Mouse (Mus musculus): ENCODE measurements around the gene Zfp984.
"Not testable (repeated sequence)": the region's sequence is repeated elsewhere in the genome, so short reads cannot be mapped to it uniquely, and the experiment has no call there.

Gene Zfp984

DNA sequence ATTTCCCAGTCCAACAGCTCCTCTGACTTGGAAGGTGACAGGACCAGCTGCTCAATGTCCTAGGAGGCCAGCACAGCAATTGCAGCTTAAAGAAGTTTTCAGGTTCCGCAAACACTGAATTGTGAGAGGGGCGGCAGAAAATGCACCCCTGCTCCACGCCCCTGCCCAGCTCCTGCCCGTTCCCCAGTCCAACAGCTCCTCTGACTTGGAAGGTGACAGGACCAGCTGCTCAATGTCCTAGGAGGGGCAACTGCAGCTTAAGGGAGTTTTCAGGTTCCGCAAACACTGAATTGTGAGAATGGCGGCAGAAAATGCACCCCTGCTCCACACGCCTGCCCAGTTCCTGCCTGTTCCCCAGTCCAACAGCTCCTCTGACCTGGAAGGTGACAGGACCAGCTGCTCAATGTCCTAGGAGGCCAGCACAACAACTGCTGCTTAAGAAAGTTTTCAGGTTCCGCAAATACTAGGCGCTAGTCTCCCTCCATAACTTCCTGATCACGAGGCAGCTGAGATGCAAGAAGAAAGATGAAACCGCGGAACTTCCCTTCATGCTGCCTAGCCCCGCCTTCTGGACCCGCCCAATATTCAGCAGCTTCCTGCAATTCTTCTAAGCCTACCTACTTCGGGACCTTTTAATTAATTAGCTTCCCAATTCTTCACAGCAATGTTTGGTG lies at the start of gene Zfp984:
Zfp984 (minus strand) TSS at position 497 of the 674 bp plus-strand sequence.
- peak; percentile 37 for DNase-seq (ENCODE audit: low read depth)

DNA sequence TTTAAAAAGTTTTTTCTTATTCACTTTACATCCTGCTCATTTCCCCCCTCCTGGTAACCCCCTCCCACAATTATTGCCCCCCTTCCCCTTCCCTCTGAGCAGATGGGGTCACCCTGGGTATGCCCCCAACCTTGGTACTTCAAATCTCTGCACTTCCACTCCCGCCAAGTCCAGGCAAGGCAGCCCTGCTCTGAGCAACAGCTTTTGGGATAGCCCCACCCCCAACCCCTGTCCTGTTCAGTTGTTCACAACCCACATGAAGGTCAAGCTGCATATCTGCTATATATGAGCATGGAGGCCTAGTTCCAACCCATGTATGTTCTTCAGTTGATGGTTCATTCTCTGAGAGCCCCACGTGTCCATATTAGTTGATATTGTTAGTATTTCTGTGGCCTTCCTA lies 41.2 kb upstream of the Zfp984 start:
- DNase-seq (ENCODE audit: low read depth) = no peak

DNA sequence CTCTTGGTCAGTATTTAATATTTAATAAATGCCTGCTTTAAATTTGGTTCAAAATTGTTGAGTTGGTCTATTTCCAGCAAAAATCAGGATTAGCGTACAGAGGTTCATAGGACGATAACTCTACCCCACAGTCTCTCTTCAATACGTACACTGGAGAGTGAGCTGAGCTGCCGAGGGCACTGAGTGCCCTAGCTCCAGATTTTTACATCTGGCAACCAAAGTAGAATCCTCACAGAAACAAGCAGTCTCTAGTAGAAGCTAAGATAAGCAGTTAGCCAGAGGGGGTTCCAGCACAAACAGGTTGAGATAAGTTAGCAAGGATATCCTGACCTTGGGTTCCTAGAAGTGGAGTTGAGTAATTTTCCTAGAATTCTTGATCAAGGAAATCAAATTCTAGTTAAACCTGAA lies 39.0 kb upstream of the Zfp984 start:
- no peak for DNase-seq (ENCODE audit: low read depth)

DNA sequence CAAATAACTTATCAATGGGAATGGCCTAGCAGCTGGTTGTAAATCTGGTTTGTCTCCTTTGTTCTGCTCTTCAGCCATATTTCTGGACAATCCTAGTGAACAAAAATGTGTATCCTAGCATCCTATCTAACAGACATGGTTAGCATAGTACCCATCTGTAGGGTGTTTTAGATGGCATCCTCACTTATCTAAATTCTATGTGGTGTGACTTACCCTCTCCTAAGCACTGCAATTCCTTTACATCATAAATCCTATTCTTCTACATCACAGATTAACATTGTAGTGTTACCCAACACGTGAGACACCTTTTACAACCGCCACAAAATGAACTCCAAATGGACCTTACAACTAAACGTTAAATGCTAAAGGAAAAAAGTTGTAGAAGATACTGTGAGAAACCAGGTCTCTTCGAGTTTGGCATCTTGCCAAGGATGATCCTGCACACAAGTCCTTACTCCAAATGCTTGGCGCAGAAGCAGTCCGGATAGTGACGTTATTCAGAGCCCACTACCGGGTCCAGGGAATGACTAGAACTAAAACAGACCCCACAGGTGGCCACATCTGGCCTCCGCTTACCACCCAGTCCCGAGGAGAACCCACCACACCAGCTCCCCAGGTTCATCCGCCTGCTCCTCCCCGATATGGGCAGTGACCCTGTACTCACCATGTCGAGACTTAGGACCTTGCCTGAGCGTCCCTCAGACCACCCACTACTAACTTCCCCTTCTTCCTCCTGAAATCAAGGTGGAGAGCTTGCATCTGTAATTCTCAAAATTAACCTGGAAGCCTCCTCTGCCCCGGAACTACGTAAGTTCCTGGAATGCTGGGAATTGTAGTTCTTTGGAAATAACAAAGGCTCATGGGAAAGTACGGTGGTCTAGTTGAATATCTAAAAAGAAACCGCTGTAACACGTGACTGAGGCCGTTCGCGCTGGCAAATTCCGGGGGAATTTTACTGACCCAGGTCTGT lies 38.3 kb upstream of the Zfp984 start, which contains the start of gene Zfp933:
Zfp933 (minus strand) TSS at position 753 of the 970 bp plus-strand sequence.
- DNase-seq (ENCODE audit: low read depth) = peak; percentile 87

DNA sequence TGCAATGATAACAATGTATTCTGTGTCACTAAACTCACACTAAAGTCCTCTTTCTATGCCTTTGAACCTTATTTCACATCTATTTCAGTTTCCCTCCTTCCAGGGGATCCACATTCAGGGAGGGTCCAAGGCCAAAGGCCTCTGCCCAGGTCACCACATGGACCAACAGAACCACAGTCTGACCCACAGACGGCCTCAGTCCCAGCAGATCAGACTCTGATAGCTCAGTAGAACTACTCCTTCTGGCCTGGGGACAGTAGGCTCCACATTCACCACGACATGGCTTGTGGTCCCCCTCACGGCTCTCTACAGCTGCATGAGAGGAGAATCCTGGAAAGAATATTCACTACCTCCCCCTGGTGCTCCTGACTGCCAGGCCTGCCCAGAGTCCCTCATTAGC lies 33.3 kb upstream of the Zfp984 start:
- DNase-seq (ENCODE audit: low read depth) = no peak

DNA sequence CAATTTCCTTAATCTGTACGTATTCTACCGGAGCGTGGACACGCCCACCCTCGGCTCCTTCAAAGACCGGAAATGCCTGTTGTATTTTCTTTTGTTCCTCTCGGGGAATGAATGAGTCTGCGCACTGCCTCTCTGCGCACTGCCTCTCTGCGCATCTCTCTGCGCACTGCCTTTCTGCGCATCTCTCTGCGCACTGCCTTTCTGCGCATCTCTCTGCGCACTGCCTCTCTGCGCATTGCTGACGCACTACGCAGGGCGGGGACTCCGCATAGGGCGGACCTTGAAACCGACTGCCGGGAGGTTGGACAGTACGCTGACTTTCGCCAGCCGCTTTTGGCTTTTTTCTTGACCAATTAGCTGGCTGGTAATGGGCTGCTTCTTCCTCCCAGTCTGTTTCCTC lies 29.7 kb upstream of the Zfp984 start:
- not testable (repeated sequence) for DNase-seq (ENCODE audit: low read depth)

DNA sequence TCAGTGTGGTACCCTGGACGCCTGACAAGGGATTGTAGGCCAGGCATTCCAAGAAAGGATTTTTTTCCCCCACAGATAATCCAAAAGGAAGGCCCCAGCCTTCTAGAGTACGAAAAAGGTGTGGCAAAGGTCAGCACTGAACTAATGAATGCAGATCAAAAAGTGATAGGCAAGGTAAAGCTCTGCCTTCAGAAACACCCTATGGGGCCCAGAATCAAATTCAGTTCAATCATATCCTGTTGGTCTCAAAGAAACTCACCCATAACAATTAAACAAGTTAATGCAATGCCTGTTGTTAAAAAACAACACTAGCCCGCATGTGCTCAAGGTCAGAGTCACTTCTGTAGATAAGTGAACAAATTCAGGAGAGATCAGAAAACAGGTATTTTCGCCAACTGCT lies 14.8 kb upstream of the Zfp984 start:
- no peak for DNase-seq (ENCODE audit: low read depth)

DNA sequence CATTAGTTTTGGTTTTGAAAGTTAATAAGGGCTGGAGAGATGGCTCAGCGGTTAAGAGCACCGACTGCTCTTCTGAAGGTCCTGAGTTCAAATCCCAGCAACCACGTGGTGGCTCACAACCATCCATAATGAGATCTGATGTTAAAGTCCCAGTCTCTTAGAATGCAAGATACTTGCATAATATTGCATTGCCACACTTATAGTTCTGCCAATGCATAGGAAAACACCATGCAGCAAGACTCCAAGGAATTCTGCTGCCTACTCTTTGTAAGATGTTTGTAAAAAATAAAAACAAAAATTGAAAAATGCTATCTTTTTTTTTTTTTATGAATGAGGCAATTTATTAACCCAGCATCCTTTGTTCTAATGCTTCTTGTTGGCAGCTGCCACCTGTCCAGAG lies 11.8 kb upstream of the Zfp984 start:
- DNase-seq (ENCODE audit: low read depth) = not testable (repeated sequence)

DNA sequence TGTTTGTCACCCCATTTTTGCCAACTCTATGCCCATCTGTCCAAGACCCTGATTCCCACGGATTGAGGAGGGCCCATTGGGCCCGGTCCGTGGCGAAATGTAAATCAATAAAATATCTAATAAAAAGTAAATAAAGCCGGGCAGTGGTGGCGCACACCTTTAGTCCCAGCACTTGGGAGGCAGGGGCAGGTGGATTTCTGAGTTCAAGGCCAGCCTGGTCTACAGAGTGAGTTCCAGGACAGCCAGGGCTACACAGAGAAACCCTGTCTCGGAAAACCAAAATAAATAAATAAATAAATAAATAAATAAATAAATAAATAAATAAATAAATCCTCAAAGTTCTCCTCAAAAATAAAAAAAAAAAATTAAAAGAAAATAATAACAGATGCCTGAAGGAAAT lies 10.1 kb upstream of the Zfp984 start:
- not testable (repeated sequence) for DNase-seq (ENCODE audit: low read depth)

DNA sequence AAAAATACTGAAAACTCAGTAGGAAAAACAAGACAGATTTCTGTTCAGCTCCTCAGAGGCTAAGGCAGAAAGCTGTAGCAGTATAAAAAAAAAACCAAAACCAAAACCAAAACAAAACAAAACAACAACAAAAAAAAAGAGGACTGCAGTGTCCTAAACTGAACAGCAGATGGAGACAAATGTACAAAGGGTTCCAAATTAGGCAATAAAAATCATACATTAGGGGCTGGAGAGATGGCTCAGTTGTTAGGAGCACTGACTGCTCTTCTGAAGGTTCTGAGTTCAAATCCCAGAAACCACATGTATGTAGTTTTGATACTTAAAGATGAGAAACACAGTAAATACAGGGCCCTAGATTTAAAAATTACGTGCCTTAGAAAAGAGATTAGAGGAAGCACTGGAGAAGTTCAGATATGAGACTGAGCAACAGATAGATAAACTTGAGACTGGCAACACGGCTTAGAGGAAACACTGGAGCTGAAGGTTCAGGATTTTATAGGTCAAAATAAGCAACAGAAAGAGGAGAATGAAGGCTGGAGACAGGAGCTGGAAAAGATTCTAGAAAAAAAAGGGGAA lies 5.1 kb upstream of the Zfp984 start:
- DNase-seq (ENCODE audit: low read depth) = peak; percentile 56

DNA sequence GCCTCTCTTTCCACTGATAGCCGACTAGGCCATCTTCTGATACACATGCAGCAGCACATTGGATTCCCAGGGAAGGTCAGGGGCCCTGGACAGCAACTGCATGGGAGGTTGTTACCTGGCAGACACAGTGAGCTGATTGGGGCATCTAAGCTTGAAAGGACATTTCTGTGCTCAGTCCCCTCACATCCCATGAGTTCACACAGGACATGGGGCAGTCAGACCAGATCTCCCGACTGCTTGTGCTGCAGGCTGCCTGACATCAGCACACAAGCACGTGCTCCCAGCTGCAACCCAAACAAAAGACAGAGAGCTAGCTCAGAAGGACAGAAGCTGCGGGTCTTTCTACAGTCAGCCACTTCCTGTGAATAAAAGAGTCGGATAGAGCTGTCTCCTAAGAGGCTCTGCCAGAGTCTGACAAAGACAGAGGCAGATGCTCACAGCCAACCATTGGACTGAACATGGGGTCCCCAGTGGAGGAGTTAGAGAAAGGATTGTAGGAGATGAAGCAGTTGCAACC lies 3.7 kb upstream of the Zfp984 start:
- no peak for DNase-seq (ENCODE audit: low read depth)

DNA sequence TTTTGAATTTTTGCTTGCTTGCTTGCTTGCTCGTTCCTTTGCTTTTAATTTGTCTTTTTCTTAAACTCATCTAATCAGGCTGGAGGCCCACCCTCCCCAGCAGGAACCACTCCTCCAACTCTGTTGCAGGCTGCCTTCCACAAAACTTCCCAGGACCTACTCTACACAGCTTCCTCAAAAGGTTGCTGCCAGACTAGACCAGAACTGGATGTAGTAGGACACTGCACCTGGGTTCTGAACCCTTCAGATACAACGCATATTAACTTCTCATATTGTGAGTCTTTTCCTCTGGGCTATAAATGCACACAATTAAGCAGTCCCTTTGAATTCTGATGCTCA lies 347 bp upstream of the Zfp984 start:
- not testable (repeated sequence) for DNase-seq (ENCODE audit: low read depth)

DNA sequence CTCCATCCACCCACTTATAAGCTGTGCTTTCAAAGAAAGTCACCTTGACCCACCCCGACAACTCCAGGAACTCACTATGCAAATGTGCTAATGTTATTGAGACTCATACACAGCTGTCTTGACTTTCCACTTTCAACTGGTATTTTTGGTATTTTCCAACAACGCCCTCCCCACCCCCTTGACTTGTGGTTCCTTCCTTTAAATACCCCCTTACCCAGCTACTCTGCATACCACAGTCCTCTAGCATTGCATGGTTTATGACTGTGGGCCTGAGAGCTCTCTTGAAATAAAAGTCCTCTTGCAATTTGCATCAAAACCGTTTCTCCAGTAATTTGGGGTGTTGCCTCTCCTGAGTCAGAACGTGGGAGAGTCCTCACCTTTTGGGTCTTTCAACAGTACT lies 1.1 kb downstream of the Zfp984 start:
- peak; percentile 19 for DNase-seq (ENCODE audit: low read depth)

DNA sequence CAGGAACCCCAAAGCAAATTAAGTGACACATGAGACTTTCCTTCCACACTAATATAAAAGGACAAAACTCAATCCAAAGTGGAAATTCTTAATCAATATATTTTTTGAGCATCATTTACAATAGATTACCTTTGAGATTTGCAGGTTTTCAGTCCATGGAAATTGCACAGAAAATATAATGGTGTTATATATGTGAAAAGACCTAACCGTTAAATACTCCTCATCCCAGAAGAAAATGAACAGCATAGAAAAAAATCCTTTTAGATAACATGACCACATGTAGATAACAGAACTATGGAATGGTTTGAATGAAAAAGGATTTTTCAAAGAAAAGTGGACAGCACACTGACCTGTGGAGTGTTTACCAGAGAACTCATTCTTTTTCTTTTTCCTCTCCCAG lies 14.3 kb downstream of the Zfp984 start:
- DNase-seq (ENCODE audit: low read depth) = not testable (repeated sequence)

DNA sequence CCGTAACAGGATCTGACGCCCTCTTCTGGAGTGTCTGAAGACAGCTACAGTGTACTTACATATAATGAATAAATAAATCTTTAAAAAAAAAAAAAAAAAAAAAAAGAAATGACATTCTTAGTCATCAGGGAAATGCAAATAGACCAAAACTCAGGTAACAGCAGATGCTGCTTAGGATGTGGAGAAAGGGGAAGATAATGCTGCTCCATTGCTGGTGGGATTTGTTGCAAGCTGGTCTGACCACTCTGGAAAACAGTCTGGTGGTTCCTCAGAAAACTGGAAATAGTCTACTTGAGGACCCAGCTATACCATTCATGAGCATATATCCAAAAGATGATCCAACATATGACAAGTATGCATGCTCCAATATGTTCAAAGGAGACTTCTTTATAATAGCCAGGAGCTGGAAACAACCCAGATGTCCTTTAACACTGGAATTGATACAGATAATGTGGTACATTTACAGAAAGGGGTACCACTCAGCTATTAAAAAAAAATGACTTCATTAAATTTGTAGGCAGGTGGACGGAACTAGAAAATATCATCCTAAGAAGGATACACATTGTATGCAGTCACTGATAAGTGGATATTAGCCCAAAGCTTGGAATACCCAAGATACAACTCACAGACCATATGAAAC lies 15.4 kb downstream of the Zfp984 start:
- not testable (repeated sequence) for DNase-seq (ENCODE audit: low read depth)

DNA sequence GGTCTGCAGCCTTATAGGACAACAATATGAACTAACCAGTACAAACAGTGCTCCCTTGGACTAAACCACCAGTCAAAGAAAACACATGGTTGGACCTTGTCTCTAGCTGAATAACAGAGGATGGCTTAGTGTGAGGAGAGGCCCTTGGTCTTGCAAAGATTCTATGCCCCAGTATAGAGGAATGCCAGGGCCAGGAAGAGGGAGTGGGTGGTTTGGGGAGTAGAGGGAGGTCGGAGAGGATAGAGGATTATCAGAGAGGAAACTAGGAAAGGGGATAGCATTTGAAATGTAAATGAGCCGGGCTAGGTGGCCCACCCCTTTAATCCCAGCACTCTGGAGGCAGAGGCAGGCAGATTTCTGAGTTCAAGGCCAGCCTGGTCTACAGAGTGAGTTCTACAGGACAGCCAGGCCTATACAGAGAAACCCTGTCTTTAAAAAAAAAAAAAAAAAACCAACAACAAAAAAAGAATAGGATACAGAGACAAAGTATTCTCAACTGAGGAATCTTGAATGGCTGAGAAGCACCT lies 16.1 kb downstream of the Zfp984 start:
- not testable (repeated sequence) for DNase-seq (ENCODE audit: low read depth)

DNA sequence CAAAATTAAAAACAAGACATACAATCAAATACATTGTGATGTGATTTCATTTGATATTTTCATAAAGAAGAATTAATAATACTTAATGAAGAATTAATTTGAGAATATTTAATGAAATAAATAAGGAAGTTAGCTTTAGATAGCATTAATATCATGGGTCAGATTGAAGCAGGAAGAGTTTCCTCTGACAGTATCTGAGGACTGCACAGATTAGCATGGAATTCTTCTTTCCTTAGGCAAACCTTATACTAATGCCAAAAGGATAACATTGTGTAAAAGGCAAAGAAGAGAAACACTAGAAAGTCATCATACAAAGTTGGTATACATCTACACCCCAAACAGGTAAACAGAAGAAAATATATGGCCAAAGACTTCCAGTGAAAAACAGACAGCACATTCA lies 17.9 kb downstream of the Zfp984 start:
- DNase-seq (ENCODE audit: low read depth) = not testable (repeated sequence)

DNA sequence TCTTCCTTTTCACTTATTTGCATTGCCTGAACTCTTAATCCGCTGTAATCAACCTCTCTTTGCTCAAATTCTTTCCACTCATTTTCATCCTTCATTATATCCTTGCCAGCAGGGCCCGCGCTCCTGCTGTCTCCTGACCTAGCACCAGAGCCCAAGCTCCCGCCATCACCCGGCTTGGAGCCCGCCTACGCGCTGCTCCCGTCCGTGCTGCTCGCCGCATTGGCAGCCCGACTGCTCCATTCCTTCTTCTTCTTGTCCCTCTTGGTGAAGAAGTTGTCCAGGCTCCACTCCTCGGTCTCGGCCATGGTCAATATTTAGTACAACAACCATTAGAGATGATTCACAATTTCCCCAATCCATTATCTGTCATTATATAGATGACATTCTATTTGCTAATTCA lies 63.3 kb downstream of the Zfp984 start:
- not testable (repeated sequence) for DNase-seq (ENCODE audit: low read depth)

DNA sequence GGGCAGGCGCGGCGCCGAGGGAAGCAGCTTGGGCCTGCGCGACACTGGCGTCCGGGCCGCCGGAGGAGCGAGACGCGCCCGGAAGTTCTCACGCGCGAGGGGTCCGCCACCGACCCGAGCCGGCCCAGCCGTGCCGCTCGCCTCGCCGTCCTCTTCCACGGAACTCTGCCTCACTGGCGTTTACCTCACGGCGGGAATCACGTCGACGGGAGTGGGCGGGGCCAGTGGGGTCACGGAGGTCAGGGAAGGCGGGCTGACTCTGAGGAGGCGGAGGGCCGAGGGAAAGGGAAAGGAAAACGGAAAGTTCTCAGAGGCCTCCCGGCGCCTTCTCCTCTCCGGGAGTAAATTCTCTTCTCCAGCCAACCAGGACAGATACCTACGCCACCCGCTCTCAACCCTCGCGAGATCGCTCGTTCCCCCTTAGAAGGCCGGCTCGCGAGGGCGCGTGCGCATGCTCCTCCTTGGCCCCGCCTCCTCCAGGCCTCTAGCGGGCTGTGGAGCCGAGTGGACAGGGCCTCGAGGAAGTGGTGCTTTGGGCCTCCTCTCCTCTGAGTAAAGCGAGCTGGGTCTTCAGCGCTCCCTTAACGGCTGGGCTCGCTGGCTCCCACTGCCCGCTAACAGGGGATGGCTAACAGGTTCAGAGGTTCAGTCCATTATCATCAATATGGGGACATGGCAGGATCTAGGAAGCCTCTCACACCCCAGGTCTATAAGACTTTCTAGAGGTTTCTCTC lies 70.8 kb downstream of the Zfp984 start:
- not testable (repeated sequence) for DNase-seq (ENCODE audit: low read depth)

All from NIH3T3 (cell line).